Mouse (Mus musculus) WW6 (cell line): ENCODE measurements around the gene Ifngr1.

Source experiments
- DNase-seq: peaks from one replicate; pipeline ENCODE4 v3.0.0-alpha.2; 2013; ENCODE audit warnings: low read depth, low spot score

The Ifngr1 gene

GRCm38 (mm10) chr10:19639630-19640029 lies 47.9 kb downstream of the Ifngr1 start:
- DNase-seq = no peak

GRCm38 (mm10) chr10:19645119-19645518 lies 53.4 kb downstream of the Ifngr1 start:
- no peak for DNase-seq

GRCm38 (mm10) chr10:19657426-19657825 lies 65.7 kb downstream of the Ifngr1 start:
- no peak for DNase-seq
